Mouse (Mus musculus): ENCODE data around the gene Gria2.
A peak's percentile ranks its signal among the peaks of the same experiment; 100 is the strongest.

Gene Gria2

GRCm38 (mm10) chr3:80802596-80803081 is at the start of gene Gria2:
TSS of gene Gria2 (minus strand) at chr3:80802835.
- peak; percentile 78 for DNase-seq

GRCm38 (mm10) chr3:80850947-80851346 is 48.3 kb upstream of the Gria2 start:
- DNase-seq: no peak

- no peak for DNase-seq
Observed at GRCm38 (mm10) chr3:80845634-80846033, 43.0 kb upstream of the Gria2 start.

- DNase-seq: no peak
Observed at GRCm38 (mm10) chr3:80839845-80840244, 37.2 kb upstream of the Gria2 start.

GRCm38 (mm10) chr3:80837583-80837982 is 34.9 kb upstream of the Gria2 start:
- DNase-seq: no peak

- DNase-seq: no peak
Observed at GRCm38 (mm10) chr3:80823975-80824374, 21.3 kb upstream of the Gria2 start.

- no peak for DNase-seq
Observed at GRCm38 (mm10) chr3:80818619-80819018, 16.0 kb upstream of the Gria2 start.

- no peak for DNase-seq
Observed at GRCm38 (mm10) chr3:80813734-80814133, 11.1 kb upstream of the Gria2 start.

GRCm38 (mm10) chr3:80812237-80812636 is 9.6 kb upstream of the Gria2 start:
- no peak for DNase-seq

- no peak for DNase-seq
Observed at GRCm38 (mm10) chr3:80805327-80805726, 2.7 kb upstream of the Gria2 start.

- no peak for DNase-seq
Observed at GRCm38 (mm10) chr3:80803811-80804210, 1.2 kb upstream of the Gria2 start.

- no peak for DNase-seq
Observed at GRCm38 (mm10) chr3:80803211-80803610, 576 bp upstream of the Gria2 start.

GRCm38 (mm10) chr3:80801827-80802310 is 766 bp downstream of the Gria2 start:
- no peak for DNase-seq

- peak; percentile 10 for DNase-seq
Observed at GRCm38 (mm10) chr3:80800995-80801826, 1.4 kb downstream of the Gria2 start.

GRCm38 (mm10) chr3:80800299-80800994 is 2.2 kb downstream of the Gria2 start:
- peak; percentile 43 for DNase-seq

GRCm38 (mm10) chr3:80797935-80798334 is 4.7 kb downstream of the Gria2 start:
- no peak for DNase-seq

- DNase-seq: no peak
Observed at GRCm38 (mm10) chr3:80796764-80797163, 5.9 kb downstream of the Gria2 start.

- no peak for DNase-seq
Observed at GRCm38 (mm10) chr3:80795284-80795683, 7.4 kb downstream of the Gria2 start.

GRCm38 (mm10) chr3:80787116-80787744 is 15.4 kb downstream of the Gria2 start:
- DNase-seq: no peak

GRCm38 (mm10) chr3:80781144-80781530 is 21.5 kb downstream of the Gria2 start:
- no peak for DNase-seq

- DNase-seq: no peak
Observed at GRCm38 (mm10) chr3:80780383-80781143, 22.1 kb downstream of the Gria2 start.

- DNase-seq: no peak
Observed at GRCm38 (mm10) chr3:80776628-80777027, 26.0 kb downstream of the Gria2 start.

GRCm38 (mm10) chr3:80775971-80776370 is 26.7 kb downstream of the Gria2 start:
- no peak for DNase-seq
